Mouse (Mus musculus) limb, embryonic 13.5 days (tissue): ENCODE data around the gene Zfp472. TPM values are rescaled to one million over a fixed set of nuclear protein-coding genes. Genes with fewer than 3 reads are reported as not detected.
A peak's percentile ranks its signal among the peaks of the same experiment; 100 is the strongest.
"Not testable (repeated sequence)": the region's sequence is repeated elsewhere in the genome, so short reads cannot be mapped to it uniquely, and the experiment has no call there.

Source experiments
- ATAC-seq: fragments of 200-750 bp; cut with Nextera tagmentation; 2 replicates; pipeline ENCODE4 v1.8.0; 2017; ENCODE audit warnings: low read depth, moderate number of reproducible peaks, moderate TSS enrichment; ENCODE audit not compliant: low FRiP score
- H3K27ac ChIP-seq: fragments of 300-500 bp; sonication (generic); 2 replicates; pipeline ENCODE4 v1.5.1; 2015; ENCODE audit warnings: inconsistent platforms, mild to moderate bottlenecking, moderate library complexity
- H3K27me3 ChIP-seq: fragments of 300-500 bp; sonication (generic); 2 replicates; pipeline ENCODE4 v1.6.1; 2015; ENCODE audit warnings: mild to moderate bottlenecking, inconsistent platforms
- H3K36me3 ChIP-seq: fragments of 300-500 bp; sonication (generic); 2 replicates; pipeline ENCODE4 v1.6.1; 2015; ENCODE audit warnings: inconsistent platforms, mild to moderate bottlenecking, moderate library complexity
- H3K4me1 ChIP-seq: fragments of 300-500 bp; sonication (generic); 2 replicates; pipeline ENCODE4 v1.6.1; 2015; ENCODE audit warnings: inconsistent platforms
- H3K4me2 ChIP-seq: fragments of 300-500 bp; sonication (generic); replicated peaks from 2 replicates; pipeline ENCODE4 v1.6.1; 2015; ENCODE audit warnings: inconsistent platforms, mild to moderate bottlenecking, moderate library complexity
- H3K4me3 ChIP-seq: fragments of 300-500 bp; sonication (generic); 2 replicates; pipeline ENCODE4 v1.5.1; 2015; ENCODE audit warnings: moderate library complexity, mild to moderate bottlenecking, inconsistent platforms
- H3K9ac ChIP-seq: fragments of 300-500 bp; sonication (generic); 2 replicates; pipeline ENCODE4 v1.6.1; 2015; ENCODE audit warnings: mild to moderate bottlenecking, inconsistent platforms
- H3K9me3 ChIP-seq: fragments of 300-500 bp; sonication (generic); 2 replicates; pipeline ENCODE4 v1.6.1; 2016; ENCODE audit warnings: inconsistent platforms
- WGBS: fragments of 180-500 bp; shearing (Covaris S2); methylation state at CpG from one replicate; pipeline ENCODE4 v1.1.7; 2015; 5-methylcytosine and 5-hydroxymethylcytosine counted together
- polyA plus RNA-seq: library from polyadenylated mRNA; unstranded; fragments of >200 nt; fragmentation: Nextera tagmentation; extraction: Ambion mirVana; gene quantifications from 2 replicates; pipeline ENCODE4 v1.2.1, GENCODE M21; 2015

Gene Zfp472
- polyA plus RNA-seq, 1 experiment from 2014 or later: 13.1 TPM

GRCm38 (mm10) chr17:32947215-32947914, 18.2 kb upstream of the Zfp472 start, which contains the start of gene Cyp4f13:
Gene Cyp4f13 (minus strand): TSS chr17:32947402.
- Histone ChIP-seq H3K9me3 (no peaks in the 10 kb centered on the region), H3K36me3 (no peaks in the 10 kb centered on the region), H3K4me1 (peaks cover 14% of the 10 kb centered on the region), H3K9ac (peak within 1 kb of the TSS; percentile 74), H3K27me3 (no peaks in the 10 kb centered on the region), H3K4me3 (peak within 1 kb of the TSS; percentile 58), H3K27ac (peak within 1 kb of the TSS; percentile 48; the same call in 1 of the 2 replicates), H3K4me2 (peak within 1 kb of the TSS; percentile 87)
- WGBS: 36% methylated on average over 12 of the region's 12 CpGs
- peak; percentile 98 for ATAC-seq

DNA sequence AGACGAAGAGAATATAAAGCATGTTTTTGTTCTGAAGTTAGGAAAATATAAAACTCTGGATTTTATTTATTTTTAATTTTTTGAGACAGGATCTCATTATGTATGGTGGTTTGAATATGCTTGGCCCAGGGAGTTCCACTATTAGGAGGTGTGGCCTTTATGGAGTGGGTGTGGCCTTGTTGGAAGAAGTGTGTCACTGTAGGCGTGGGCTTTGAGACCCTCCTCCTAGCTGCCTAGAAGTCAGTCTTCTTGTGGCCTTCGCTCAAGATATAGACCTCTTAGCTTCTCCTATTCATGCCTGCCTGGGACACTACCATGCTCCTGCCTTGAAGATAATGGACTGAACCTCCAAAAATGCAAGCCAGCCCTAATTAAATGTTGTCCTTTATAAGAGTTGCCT, 15.5 kb upstream of the Zfp472 start:
- H3K4me1 ChIP-seq: peaks cover 14% of the 10 kb centered on the region
- no peak overlapping the region for H3K9ac ChIP-seq
- H3K4me3 ChIP-seq: no peak overlapping the region
- H3K9me3 ChIP-seq: no peaks in the 10 kb centered on the region
- ATAC-seq: no peak
- no peak overlapping the region for H3K27ac ChIP-seq
- H3K27me3 ChIP-seq: no peaks in the 10 kb centered on the region
- H3K4me2 ChIP-seq: no peak overlapping the region
- WGBS: 89% methylated on average over 3 of the region's 3 CpGs
- H3K36me3 ChIP-seq: no peaks in the 10 kb centered on the region

DNA sequence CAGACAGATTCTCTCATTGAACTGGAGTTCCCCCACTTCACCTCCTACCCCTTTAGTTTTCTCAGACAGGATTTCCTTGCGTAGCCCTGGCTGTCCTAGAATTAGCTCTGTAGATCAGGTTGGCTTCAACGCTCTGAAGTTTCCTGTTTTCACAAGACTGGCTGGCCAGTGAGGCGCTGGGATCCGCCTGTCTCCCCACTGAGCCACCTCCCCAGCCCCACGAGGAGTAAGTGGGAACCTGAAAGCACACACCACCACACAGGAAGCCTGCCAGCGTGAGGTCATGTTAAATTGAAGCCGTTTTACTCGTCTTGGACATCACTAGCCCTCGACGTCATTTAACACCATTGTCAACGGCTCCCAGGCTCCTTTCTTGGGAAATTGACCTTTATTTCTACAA, 14.6 kb upstream of the Zfp472 start:
- Histone ChIP-seq H3K27me3 (no peaks in the 10 kb centered on the region), H3K36me3 (no peaks in the 10 kb centered on the region), H3K27ac (no peak overlapping the region), H3K4me3 (no peak overlapping the region), H3K4me2 (no peak overlapping the region), H3K9ac (no peak overlapping the region), H3K4me1 (peaks cover 14% of the 10 kb centered on the region), H3K9me3 (no peaks in the 10 kb centered on the region)
- ATAC-seq: no peak
- WGBS: 72% methylated on average over 11 of the region's 11 CpGs

- H3K4me2 ChIP-seq: 0 out of 2 replicates have a peak overlapping the region, but pooled peaks have one; percentile 16
- H3K9me3 ChIP-seq: no peaks in the 10 kb centered on the region
- no peak overlapping the region for H3K9ac ChIP-seq
- ATAC-seq: no peak
- H3K27ac ChIP-seq: no peak overlapping the region
- 30% methylated on average over 16 of the region's 16 CpGs for WGBS
- H3K36me3 ChIP-seq: no peaks in the 10 kb centered on the region
- H3K27me3 ChIP-seq: no peaks in the 10 kb centered on the region
- peaks cover 11% of the 10 kb centered on the region for H3K4me1 ChIP-seq
- no peak overlapping the region for H3K4me3 ChIP-seq
These were observed 14.2 kb upstream of the Zfp472 start for GRCm38 (mm10) chr17:32951441-32951840.

- under 1% methylated on average over 14 of the region's 14 CpGs for WGBS
These were observed 376 bp upstream of the Zfp472 start for GRCm38 (mm10) chr17:32965253-32965622.

GRCm38 (mm10) chr17:32981361-32981760, 15.7 kb downstream of the Zfp472 start:
- ATAC-seq: no peak
- H3K27ac ChIP-seq: no peak overlapping the region
- no peaks in the 10 kb centered on the region for H3K9me3 ChIP-seq
- no peaks in the 10 kb centered on the region for H3K27me3 ChIP-seq
- no peak overlapping the region for H3K4me3 ChIP-seq
- 82% methylated on average over 4 of the region's 4 CpGs for WGBS
- no peaks in the 10 kb centered on the region for H3K4me1 ChIP-seq
- no peak overlapping the region for H3K4me2 ChIP-seq
- no peak overlapping the region for H3K9ac ChIP-seq
- peaks cover 50% of the 10 kb centered on the region for H3K36me3 ChIP-seq

More at GRCm38 (mm10) chr17:32965253-32965622, 376 bp upstream of the Zfp472 start:
- Histone ChIP-seq H3K27ac (peak overlapping the region; percentile 44; the same call in 1 of the 2 replicates), H3K4me2 (peak overlapping the region; percentile 83), H3K36me3 (no peaks in the 10 kb centered on the region), H3K9ac (peak overlapping the region; percentile 80), H3K27me3 (no peaks in the 10 kb centered on the region), H3K9me3 (no peaks in the 10 kb centered on the region), H3K4me3 (peak overlapping the region; percentile 75), H3K4me1 (peaks cover 12% of the 10 kb centered on the region)
- ATAC-seq: peak; percentile 77

DNA sequence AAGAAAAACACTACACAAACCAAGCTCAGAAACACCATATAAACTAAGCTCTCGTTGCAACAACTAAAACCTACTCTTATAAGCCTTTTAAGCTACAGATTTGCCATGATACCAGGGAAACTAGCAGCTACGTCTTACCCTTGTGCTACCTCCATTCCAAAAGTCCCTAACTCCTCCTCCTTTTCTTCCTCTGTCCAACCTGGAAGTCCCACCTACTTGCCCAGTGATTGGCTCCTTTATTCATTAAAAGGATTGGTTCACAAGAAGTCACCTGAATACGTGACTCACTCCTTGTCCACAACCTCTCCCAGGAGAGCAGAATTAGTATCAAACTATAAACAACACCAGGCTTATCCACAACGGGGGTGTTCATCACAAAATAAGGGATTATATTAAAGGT, 20.7 kb downstream of the Zfp472 start:
- no peak overlapping the region for H3K4me3 ChIP-seq
- no peak overlapping the region for H3K4me2 ChIP-seq
- H3K9me3 ChIP-seq: no peaks in the 10 kb centered on the region
- H3K4me1 ChIP-seq: no peaks in the 10 kb centered on the region
- H3K9ac ChIP-seq: no peak overlapping the region
- 0 out of 2 replicates have a peak, but pooled peaks cover 8% of the 10 kb centered on the region for H3K36me3 ChIP-seq
- WGBS: 74% methylated on average over 4 of the region's 4 CpGs
- H3K27ac ChIP-seq: no peak overlapping the region
- no peaks in the 10 kb centered on the region for H3K27me3 ChIP-seq
- no peak for ATAC-seq

DNA sequence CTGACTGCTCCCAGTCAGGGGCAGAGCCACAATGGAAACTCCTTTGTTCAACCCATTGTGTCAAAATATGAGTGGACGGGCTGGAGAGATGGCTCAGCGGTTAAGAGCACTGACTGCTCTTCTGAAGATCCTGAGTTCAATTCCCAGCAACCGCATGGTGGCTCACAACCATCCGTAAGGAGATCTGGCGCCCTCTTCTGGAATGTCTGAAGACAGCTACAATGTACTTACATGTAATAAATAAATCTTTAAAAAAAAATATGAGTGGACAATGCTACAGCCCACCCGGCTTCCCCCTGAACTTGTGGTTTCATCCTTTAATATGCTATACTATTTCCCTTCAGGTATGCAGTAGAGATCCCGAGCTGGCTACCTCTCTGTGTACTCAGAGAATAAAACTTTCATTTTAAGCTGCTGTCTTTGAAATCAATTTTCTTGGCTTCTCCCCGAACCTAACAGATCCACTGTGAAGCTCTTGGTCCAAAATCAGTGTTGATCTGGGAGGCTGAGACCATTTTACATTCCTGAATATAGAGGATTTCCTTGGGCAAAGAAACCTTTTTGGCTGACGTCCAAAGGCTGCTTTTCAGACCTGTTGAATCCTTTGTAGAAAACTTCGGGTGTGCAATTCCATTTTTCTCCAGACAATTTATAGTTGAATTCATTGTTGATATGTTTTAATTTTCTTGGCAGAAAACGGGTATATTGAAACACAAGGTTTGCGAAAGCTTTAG, 26.5 kb downstream of the Zfp472 start:
- WGBS: 73% methylated on average over 12 of the region's 12 CpGs
- Histone ChIP-seq H3K36me3 (peaks cover 24% of the 10 kb centered on the region), H3K9me3 (no peaks in the 10 kb centered on the region), H3K9ac (peak overlapping the region; percentile 80), H3K4me2 (peak overlapping the region; percentile 85), H3K27me3 (no peaks in the 10 kb centered on the region), H3K4me1 (peaks cover 6% of the 10 kb centered on the region), H3K4me3 (peak overlapping the region; percentile 80), H3K27ac (no peak overlapping the region)
- ATAC-seq: no peak

- H3K9me3 ChIP-seq: no peaks in the 10 kb centered on the region
- H3K9ac ChIP-seq: peak within 1 kb of the TSS; percentile 80
- no peaks in the 10 kb centered on the region for H3K27me3 ChIP-seq
- H3K27ac ChIP-seq: peak within 1 kb of the TSS; percentile 55; the same call in 1 of the 2 replicates
- H3K4me2 ChIP-seq: peak within 1 kb of the TSS; percentile 85
- H3K4me1 ChIP-seq: peaks cover 6% of the 10 kb centered on the region
- ATAC-seq: peak; percentile 97
- peak within 1 kb of the TSS; percentile 80 for H3K4me3 ChIP-seq
- under 1% methylated on average over 21 of the region's 21 CpGs for WGBS
- H3K36me3 ChIP-seq: peaks cover 25% of the 10 kb centered on the region
These were observed 27.3 kb downstream of the Zfp472 start, which contains the start of gene Zfp952 for GRCm38 (mm10) chr17:32992699-32993474. Gene Zfp952 (plus strand): TSS chr17:32993129.

GRCm38 (mm10) chr17:32998492-32998891, 32.9 kb downstream of the Zfp472 start:
- WGBS: 95% methylated on average over 2 of the region's 2 CpGs
- H3K27ac ChIP-seq: no peak overlapping the region
- H3K36me3 ChIP-seq: peaks cover 73% of the 10 kb centered on the region
- H3K9ac ChIP-seq: no peak overlapping the region
- peaks cover 19% of the 10 kb centered on the region for H3K9me3 ChIP-seq
- no peak overlapping the region for H3K4me3 ChIP-seq
- ATAC-seq: no peak
- H3K4me1 ChIP-seq: peaks cover 6% of the 10 kb centered on the region
- no peak overlapping the region for H3K4me2 ChIP-seq
- H3K27me3 ChIP-seq: no peaks in the 10 kb centered on the region

GRCm38 (mm10) chr17:33008337-33008736, 42.7 kb downstream of the Zfp472 start:
- 49% methylated on average over 9 of the region's 9 CpGs for WGBS
- Histone ChIP-seq H3K9ac (no peak overlapping the region), H3K9me3 (peaks cover 12% of the 10 kb centered on the region), H3K4me3 (no peak overlapping the region), H3K27me3 (no peaks in the 10 kb centered on the region), H3K36me3 (peaks cover 25% of the 10 kb centered on the region), H3K4me1 (no peaks in the 10 kb centered on the region), H3K27ac (no peak overlapping the region), H3K4me2 (no peak overlapping the region)
- no peak for ATAC-seq

- H3K36me3 ChIP-seq: peaks cover 88% of the 10 kb centered on the region
- H3K4me3 ChIP-seq, H3K27ac ChIP-seq, ATAC-seq, H3K4me1 ChIP-seq, H3K9ac ChIP-seq, H3K4me2 ChIP-seq, H3K27me3 ChIP-seq: not testable (repeated sequence)
- H3K9me3 ChIP-seq: peaks cover 75% of the 10 kb centered on the region
These were observed 54.8 kb downstream of the Zfp472 start for GRCm38 (mm10) chr17:33020434-33020833.
